In the genomic region with DNA sequence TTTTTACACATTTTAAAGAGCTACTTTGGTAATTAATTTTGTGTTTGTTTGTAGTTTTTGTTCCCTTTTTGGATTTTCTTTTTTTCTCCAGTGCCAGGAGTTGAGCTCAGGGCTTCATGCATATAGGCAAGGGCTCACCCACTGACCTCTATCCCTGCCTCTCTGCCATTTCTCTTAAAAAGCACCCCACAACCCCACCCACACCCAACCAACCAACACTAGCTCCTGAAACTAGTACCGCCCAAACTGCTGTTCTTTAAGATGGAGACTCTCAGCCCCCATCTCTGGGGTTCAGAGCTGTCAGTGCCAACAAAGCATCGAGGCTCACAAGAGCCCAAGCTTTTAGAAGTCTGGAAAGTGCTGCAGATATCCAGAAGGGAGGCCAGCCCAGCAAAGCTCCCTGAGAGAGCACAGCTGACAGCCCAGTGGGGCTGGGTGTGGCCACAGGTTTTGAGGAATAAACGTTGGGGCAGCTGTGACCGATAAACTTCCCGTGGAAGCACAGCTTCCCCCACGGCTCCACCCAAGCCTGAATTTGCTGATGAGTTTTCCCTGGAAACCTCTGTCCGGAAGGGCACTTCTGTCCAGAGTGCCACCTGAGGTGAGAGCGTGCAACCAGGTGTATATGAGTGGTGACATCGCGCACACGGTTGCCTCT, we compare ENCODE assay signal across 16 mouse cellular contexts. TPM values are rescaled to one million over a fixed set of nuclear protein-coding genes. Genes with fewer than 3 reads are reported as not detected.
DNase-seq lines count a peak whose midpoint lies in the region; ATAC-seq and TF ChIP-seq lines count a peak whose summit lies in the region.
"Had no signal": no experiment of that assay in that cellular context is flagged by ENCODE, and none has a peak within 500 bp of the region (broad histone marks: within the 10 kb centered on the region; RNA-seq: fewer than 3 reads in every experiment).

No protein-coding gene starts in this region.

- no peak for DNase-seq in G1E (ENCODE audit: low spot score)
- DNase-seq in liver, postnatal 0 days, result peak; percentile 47
- DNase-seq in thymus, postnatal 14 days, result no peak
- no peak for DNase-seq in adrenal gland, adult 18-20 months (ENCODE audit: low spot score in 2 of 2)
- DNase-seq in urinary bladder, postnatal 36 days (ENCODE audit: low spot score in 2 of 2), result no peak
- DNase-seq in right cerebral cortex, postnatal 14 days, result no peak
- DNase-seq: right cerebral cortex, postnatal 25 days had no signal

- H3K36me3 ChIP-seq in G1E (replicated peaks), result no peaks in the 10 kb centered on the region
- H3K36me3 ChIP-seq in intestine, embryonic 16.5 days (ENCODE audit: control insufficient read depth, insufficient read depth, low read length), result no peaks in the 10 kb centered on the region
- no peaks in the 10 kb centered on the region for H3K36me3 ChIP-seq in liver, postnatal 0 days (replicated peaks; ENCODE audit: insufficient read depth, low read length)
- H3K36me3 ChIP-seq: embryonic facial prominence, embryonic 12.5 days; forebrain, embryonic 12.5 days; heart, embryonic 15.5 days; hindbrain, embryonic 12.5 days; limb, embryonic 13.5 days had no signal

- peak overlapping the region; percentile 15; the same call in 1 of the 2 replicates for H3K4me3 ChIP-seq in G1E (ENCODE audit: low read depth, low read length)
- H3K4me3 ChIP-seq in bone marrow, adult 2 months (replicated peaks; ENCODE audit: control insufficient read depth, low read depth, low read length), result no peak overlapping the region
- H3K4me3 ChIP-seq in intestine, embryonic 16.5 days (ENCODE audit: low read length), result no peak overlapping the region
- 0 out of 2 replicates have a peak overlapping the region, but pooled peaks have one; percentile 5 for H3K4me3 ChIP-seq in liver, postnatal 0 days (ENCODE audit: low read depth, low read length)
- H3K4me3 ChIP-seq: embryonic facial prominence, embryonic 12.5 days; forebrain, embryonic 12.5 days; heart, embryonic 15.5 days; hindbrain, embryonic 12.5 days; left cerebral cortex, adult 2 months; limb, embryonic 13.5 days had no signal

- H3K4me1 ChIP-seq in G1E (ENCODE audit: insufficient read depth, low read depth, low read length), result peaks cover 55% of the 10 kb centered on the region
- peaks cover 11% of the 10 kb centered on the region for H3K4me1 ChIP-seq in bone marrow, adult 2 months (ENCODE audit: control insufficient read depth, insufficient read depth, low read length)
- H3K4me1 ChIP-seq in intestine, embryonic 16.5 days (ENCODE audit: control insufficient read depth, insufficient read depth, low read length), result peaks cover 19% of the 10 kb centered on the region
- H3K4me1 ChIP-seq in liver, postnatal 0 days (ENCODE audit: insufficient read depth), result peaks cover 30% of the 10 kb centered on the region
- H3K4me1 ChIP-seq: embryonic facial prominence, embryonic 12.5 days had no signal

- H3K27ac ChIP-seq in bone marrow, adult 2 months (ENCODE audit: control insufficient read depth, insufficient read depth, low read depth, low read length, poor library complexity), result peak overlapping the region; percentile 41; the same call in 1 of the 2 replicates
- peak overlapping the region; percentile 88 for H3K27ac ChIP-seq in intestine, embryonic 16.5 days (ENCODE audit: low read length)
- H3K27ac ChIP-seq in liver, postnatal 0 days (ENCODE audit: low read depth), result 0 out of 2 replicates have a peak overlapping the region, but pooled peaks have one; percentile 49
- H3K27ac ChIP-seq: embryonic facial prominence, embryonic 12.5 days; forebrain, embryonic 12.5 days; heart, embryonic 15.5 days; hindbrain, embryonic 12.5 days; left cerebral cortex, adult 2 months; limb, embryonic 13.5 days had no signal

- no peaks in the 10 kb centered on the region for H3K27me3 ChIP-seq in G1E (ENCODE audit: insufficient read depth, low read length)
- no peaks in the 10 kb centered on the region for H3K27me3 ChIP-seq in intestine, embryonic 16.5 days (replicated peaks; ENCODE audit: control insufficient read depth, insufficient read depth, low read length)
- no peaks in the 10 kb centered on the region for H3K27me3 ChIP-seq in liver, postnatal 0 days (ENCODE audit: insufficient read depth, low read length)
- H3K27me3 ChIP-seq: embryonic facial prominence, embryonic 12.5 days; forebrain, embryonic 12.5 days; heart, embryonic 15.5 days; hindbrain, embryonic 12.5 days; limb, embryonic 13.5 days had no signal

- H3K4me2 ChIP-seq in intestine, embryonic 16.5 days (ENCODE audit: low read depth, low read length), result peak overlapping the region; percentile 1; the same call in 1 of the 2 replicates
- H3K4me2 ChIP-seq in liver, postnatal 0 days (ENCODE audit: low read depth, low read length), result peak overlapping the region; percentile 44
- H3K4me2 ChIP-seq: embryonic facial prominence, embryonic 12.5 days; forebrain, embryonic 12.5 days; heart, embryonic 15.5 days; hindbrain, embryonic 12.5 days; limb, embryonic 13.5 days; midbrain, embryonic 11.5 days had no signal

- TF ChIP-seq POLR2A in bone marrow, adult 2 months (IDR thresholded peaks at IDR 0.05; ENCODE audit: borderline replicate concordance, control insufficient read depth, low read depth, low read length), result no peak

- TF ChIP-seq EP300 in liver, postnatal 0 days (IDR thresholded peaks at IDR 0.05; ENCODE audit: low read depth), result no peak

- no peak for ATAC-seq in G1E (ENCODE audit: extremely low read depth, insufficient number of reproducible peaks, low FRiP score, poor library complexity, severe bottlenecking)
- ATAC-seq in intestine, embryonic 16.5 days, result peak; percentile 32
- peak; percentile 80 for ATAC-seq in liver, postnatal 0 days

- TF ChIP-seq CTCF in G1E (IDR thresholded peaks at IDR 0.05; ENCODE audit: low read depth, low read length), result no peak
- no peak for TF ChIP-seq CTCF in bone marrow, adult 2 months (IDR thresholded peaks at IDR 0.05; ENCODE audit: control insufficient read depth, insufficient read depth, low read length)
- no peak for TF ChIP-seq CTCF in liver, postnatal 0 days (IDR thresholded peaks at IDR 0.05; ENCODE audit: low read depth)

- WGBS in bone marrow, adult 2 months, result 35% methylated on average over 11 of the region's 11 CpGs
- 57% methylated on average over 11 of the region's 11 CpGs for WGBS in intestine, embryonic 16.5 days
- 53% methylated on average over 11 of the region's 11 CpGs for WGBS in liver, postnatal 0 days (ENCODE audit: insufficient replicate concordance)

- H3K9ac ChIP-seq in intestine, embryonic 16.5 days (ENCODE audit: low read depth, low read length), result peak overlapping the region; percentile 40; the same call in 1 of the 2 replicates
- H3K9ac ChIP-seq in liver, postnatal 0 days (replicated peaks), result peak overlapping the region; percentile 47; the same call in 1 of the 2 replicates
- H3K9ac ChIP-seq: embryonic facial prominence, embryonic 12.5 days; forebrain, embryonic 12.5 days; heart, embryonic 15.5 days; hindbrain, embryonic 12.5 days; limb, embryonic 13.5 days had no signal

- no peaks in the 10 kb centered on the region for H3K9me3 ChIP-seq in G1E (replicated peaks)
- H3K9me3 ChIP-seq in intestine, embryonic 16.5 days (ENCODE audit: control insufficient read depth, low read length), result no peaks in the 10 kb centered on the region
- no peaks in the 10 kb centered on the region for H3K9me3 ChIP-seq in liver, postnatal 0 days (ENCODE audit: low read length)
- H3K9me3 ChIP-seq: embryonic facial prominence, embryonic 12.5 days; forebrain, embryonic 12.5 days; heart, embryonic 15.5 days; hindbrain, embryonic 12.5 days; limb, embryonic 13.5 days had no signal

RNA-seq across cellular contexts. Expression of gene Iqgap2, which starts 58.8 kb away (rescaled TPM):
- total RNA-seq in G1E (2014; fragmentation: Nextera tagmentation) (14.3 and 14.5 TPM in 2 replicates), G1E (2017) (5.8 and 6.6 TPM in 2 replicates)
- polyA plus RNA-seq in G1E (2012), result 2.2 and 3.0 TPM in 2 replicates
- polyA plus RNA-seq in bone marrow, adult 2 months (2011; ENCODE audit: insufficient read depth, insufficient read length, low replicate concordance, missing spikeins), result 15.5 TPM in 2 replicates
- polyA plus RNA-seq in intestine, embryonic 16.5 days (2015; fragmentation: Nextera tagmentation; extraction: Ambion mirVana), result 29.4 and 32.5 TPM in 2 replicates
- polyA plus RNA-seq in liver, postnatal 0 days (2015; fragmentation: Nextera tagmentation; extraction: Ambion mirVana), result 23.5 and 24.6 TPM in 2 replicates
- 100 to 1,000 TPM; 123 to 137 TPM for total RNA-seq in adrenal gland, adult 18-20 months (2021)

Comparison
In these comparisons a context has a peak if more than half of its experiments do, and no peak if none do; other contexts are left out.
1. H3K4me3 ChIP-seq: peak in G1E (single experiment) and liver, postnatal 0 days (single experiment); none in bone marrow, adult 2 months (single experiment) and intestine, embryonic 16.5 days (single experiment).
2. Peak in every context shown above with its lines, with median percentiles within 50 percentile points of each other: H3K27ac ChIP-seq.